Mouse (Mus musculus) lung, adult 18-20 months (tissue): ENCODE data around the gene Nupr1.

ENCODE experiments used
- DNase-seq, 2 experiments: peaks; one replicate each; pipeline ENCODE4 v3.0.0; 2022; ENCODE audit warnings: mixed read lengths in 2 of 2

Gene Nupr1

GRCm38 (mm10) chr7:126643244-126643617 is 12.6 kb upstream of the Nupr1 start:
- DNase-seq = peak; percentile 38 to 49

GRCm38 (mm10) chr7:126642545-126643243 is 12.0 kb upstream of the Nupr1 start:
- no peak for DNase-seq

- DNase-seq = peak; percentile 75 to 85
These were observed 6.3 kb upstream of the Nupr1 start for GRCm38 (mm10) chr7:126636733-126637520.

- no peak for DNase-seq
These were observed 4.7 kb upstream of the Nupr1 start for GRCm38 (mm10) chr7:126635375-126635774.

- no peak for DNase-seq
These were observed 1.8 kb upstream of the Nupr1 start for GRCm38 (mm10) chr7:126632478-126632877.

- DNase-seq = no peak
These were observed 746 bp downstream of the Nupr1 start for GRCm38 (mm10) chr7:126629915-126630314.

- peak; percentile 25 to 40 for DNase-seq
These were observed 2.5 kb downstream of the Nupr1 start for GRCm38 (mm10) chr7:126628111-126628510.

GRCm38 (mm10) chr7:126625807-126626600 is 4.7 kb downstream of the Nupr1 start:
- DNase-seq = no peak

GRCm38 (mm10) chr7:126625369-126625768 is 5.3 kb downstream of the Nupr1 start:
- peak; percentile 95 to 97 for DNase-seq

GRCm38 (mm10) chr7:126624774-126625173 is 5.9 kb downstream of the Nupr1 start:
- peak; percentile 64 to 70 for DNase-seq

GRCm38 (mm10) chr7:126623381-126623780 is 7.3 kb downstream of the Nupr1 start:
- no peak for DNase-seq

- peak; percentile 63 to 73 for DNase-seq
These were observed 9.0 kb downstream of the Nupr1 start for GRCm38 (mm10) chr7:126621452-126622359.

- no peak for DNase-seq
These were observed 10.9 kb downstream of the Nupr1 start for GRCm38 (mm10) chr7:126619559-126620275.

GRCm38 (mm10) chr7:126616707-126617106 is 14.0 kb downstream of the Nupr1 start:
- no peak for DNase-seq

- no peak for DNase-seq
These were observed 17.9 kb downstream of the Nupr1 start for GRCm38 (mm10) chr7:126612736-126613135.

GRCm38 (mm10) chr7:126607796-126608195 is 22.9 kb downstream of the Nupr1 start:
- DNase-seq = no peak

GRCm38 (mm10) chr7:126607064-126607463 is 23.6 kb downstream of the Nupr1 start:
- DNase-seq = peak; percentile 47 to 59

GRCm38 (mm10) chr7:126606611-126607010 is 24.1 kb downstream of the Nupr1 start:
- DNase-seq = no peak

- DNase-seq = no peak
These were observed 28.0 kb downstream of the Nupr1 start for GRCm38 (mm10) chr7:126602650-126603049.

- no peak for DNase-seq
These were observed 28.8 kb downstream of the Nupr1 start for GRCm38 (mm10) chr7:126601896-126602295.

- no peak for DNase-seq
These were observed 31.7 kb downstream of the Nupr1 start for GRCm38 (mm10) chr7:126598919-126599318.

- DNase-seq = no peak
These were observed 34.2 kb downstream of the Nupr1 start for GRCm38 (mm10) chr7:126596414-126596813.
